Mouse (Mus musculus) heart, adult 9 months (tissue): ENCODE data around the gene Cant1.
A peak's percentile ranks its signal among the peaks of the same experiment; 100 is the strongest.
"Not testable (repeated sequence)": the region's sequence is repeated elsewhere in the genome, so short reads cannot be mapped to it uniquely, and the experiment has no call there.

ENCODE experiments used
- DNase-seq, 2 experiments: peaks; one replicate each; pipeline ENCODE4 v3.0.0; 2022; ENCODE audit warnings: low spot score in 2 of 2

The Cant1 gene

GRCm38 (mm10) chr11:118408051-118408740 lies 10.7 kb downstream of the Cant1 start:
- DNase-seq: no peak

- DNase-seq: no peak
Measured at GRCm38 (mm10) chr11:118407318-118407910, 11.5 kb downstream of the Cant1 start.

DNA sequence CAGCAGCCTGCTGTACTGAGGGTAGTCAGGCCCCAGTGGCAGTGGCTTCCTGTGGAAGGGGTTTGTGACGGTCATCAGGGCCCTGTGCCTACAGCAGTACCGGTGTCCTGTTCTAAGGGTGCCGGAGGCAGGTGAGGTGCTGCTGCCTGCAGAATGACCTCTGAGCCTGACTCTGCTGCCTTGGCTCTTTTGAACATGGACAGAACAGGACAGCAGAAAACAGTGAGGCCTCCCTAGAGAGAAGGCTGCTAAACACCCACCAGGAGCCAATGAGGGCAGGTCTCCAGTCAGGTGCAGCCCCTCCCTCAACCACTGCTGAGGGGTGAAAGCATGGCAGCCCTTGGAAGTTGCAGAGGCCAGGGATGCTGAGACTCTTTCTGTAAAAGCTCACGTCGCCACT lies 12.4 kb downstream of the Cant1 start:
- DNase-seq: no peak

DNA sequence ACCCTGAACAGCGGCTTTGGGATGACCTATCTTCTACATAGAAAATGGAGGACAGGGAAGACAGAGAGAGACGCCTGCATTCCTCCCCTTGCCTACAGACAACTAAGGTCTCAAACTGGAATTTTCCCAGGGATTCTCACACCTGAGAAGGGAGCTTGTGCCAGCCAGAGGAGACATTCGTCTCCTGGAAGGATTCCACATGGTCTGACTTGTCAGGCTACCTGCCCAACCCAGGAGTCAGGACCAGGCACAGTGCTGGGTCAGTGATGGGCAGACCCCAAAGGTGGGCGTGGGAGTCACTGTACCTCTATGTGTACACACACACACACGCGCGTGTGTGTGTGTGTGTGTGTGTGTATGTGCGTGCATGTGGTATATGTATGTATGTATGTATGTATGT lies 13.6 kb downstream of the Cant1 start:
- DNase-seq: no peak

DNA sequence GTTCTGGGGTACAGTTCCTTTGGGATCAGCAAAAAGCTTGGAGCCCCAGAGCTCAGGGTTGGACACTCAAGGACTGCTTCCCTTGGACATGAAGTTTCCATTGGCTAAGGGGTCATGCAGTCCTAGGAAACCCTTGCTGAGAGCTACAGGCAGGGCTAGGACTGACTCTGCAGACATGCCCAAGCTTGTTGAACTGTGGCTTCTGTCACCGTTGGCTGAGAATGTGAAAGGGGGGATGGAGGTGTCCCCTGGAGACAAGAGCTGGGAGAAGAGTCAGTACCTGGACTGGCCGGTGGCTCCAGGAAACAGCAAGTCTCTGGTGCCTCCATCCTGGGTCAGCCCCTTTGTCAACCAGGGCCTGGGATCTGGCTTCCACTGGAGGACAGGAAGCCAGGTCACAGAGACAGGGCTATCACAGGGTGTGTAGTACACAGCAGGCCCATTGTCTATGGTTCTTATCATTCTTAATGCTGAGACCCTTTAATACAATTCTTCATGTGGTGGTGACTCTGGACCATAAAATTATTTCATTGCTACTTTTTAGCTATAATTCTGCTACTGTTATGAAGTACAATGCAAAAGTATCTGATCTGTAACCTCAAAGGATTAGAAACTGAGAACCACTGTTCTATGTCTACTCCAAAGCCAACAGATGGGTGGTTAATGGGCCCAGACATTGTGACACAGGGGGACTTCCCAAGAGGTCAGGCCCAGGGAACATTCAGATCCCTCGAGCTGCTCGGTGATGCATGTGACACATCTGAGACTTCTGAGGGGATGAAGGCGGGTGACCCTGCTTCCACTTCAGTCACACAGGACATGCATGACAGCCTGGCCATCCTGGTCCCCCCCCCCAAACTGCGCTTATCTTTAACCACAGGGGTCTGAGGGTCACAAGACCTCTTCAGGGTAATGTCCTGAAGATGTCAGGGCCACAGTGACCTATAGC lies 14.7 kb downstream of the Cant1 start:
- DNase-seq: no peak

DNA sequence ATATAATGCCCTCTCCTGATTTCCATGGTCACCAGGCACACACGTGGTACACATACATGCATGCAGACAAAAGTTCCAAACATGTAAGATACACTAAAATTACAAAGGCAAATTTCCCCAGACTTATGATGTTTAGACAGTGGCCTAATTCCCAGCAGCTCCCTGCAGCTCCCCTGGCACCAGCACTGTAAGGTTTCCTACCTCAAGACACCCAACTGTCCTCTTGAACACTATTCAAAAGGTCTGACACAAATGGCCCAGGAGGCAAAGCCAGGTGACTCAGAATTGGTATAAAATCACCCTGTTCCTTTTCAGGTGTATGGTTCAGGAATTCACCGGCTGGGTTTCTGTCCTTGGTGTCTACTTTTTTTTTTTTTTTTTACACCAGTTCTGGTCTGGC lies 15.7 kb downstream of the Cant1 start:
- no peak for DNase-seq

DNA sequence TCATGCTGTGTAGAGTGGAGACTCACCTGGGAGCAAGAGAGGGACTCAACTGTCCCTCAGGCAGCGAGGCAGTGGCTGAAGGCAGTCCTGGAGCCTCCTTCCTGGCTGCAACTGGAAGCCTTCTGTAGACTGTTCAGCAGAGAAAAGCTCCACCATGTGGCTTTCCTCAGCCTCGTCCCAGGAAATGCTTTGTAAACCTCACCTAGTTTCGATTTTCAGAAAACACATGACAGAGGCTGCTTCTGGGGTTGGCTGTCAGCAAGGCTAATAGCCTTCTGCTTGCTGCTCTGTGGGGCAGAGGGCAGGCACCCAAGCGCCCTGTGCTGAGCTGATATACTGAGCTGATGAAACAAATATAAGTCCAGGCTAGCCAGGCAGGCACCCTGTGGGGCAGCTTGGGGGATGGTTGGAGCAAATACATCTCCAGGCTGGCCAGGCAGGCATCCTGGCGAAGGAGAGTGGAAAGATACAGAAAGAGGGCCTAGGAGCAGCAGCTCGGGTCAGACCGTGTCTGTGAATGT lies 17.1 kb downstream of the Cant1 start, which contains the start of gene Lgals3bp:
TSS of gene Lgals3bp (minus strand) at position 333 of the 521 bp plus-strand sequence.
- DNase-seq: peak; percentile 81 to 85

DNA sequence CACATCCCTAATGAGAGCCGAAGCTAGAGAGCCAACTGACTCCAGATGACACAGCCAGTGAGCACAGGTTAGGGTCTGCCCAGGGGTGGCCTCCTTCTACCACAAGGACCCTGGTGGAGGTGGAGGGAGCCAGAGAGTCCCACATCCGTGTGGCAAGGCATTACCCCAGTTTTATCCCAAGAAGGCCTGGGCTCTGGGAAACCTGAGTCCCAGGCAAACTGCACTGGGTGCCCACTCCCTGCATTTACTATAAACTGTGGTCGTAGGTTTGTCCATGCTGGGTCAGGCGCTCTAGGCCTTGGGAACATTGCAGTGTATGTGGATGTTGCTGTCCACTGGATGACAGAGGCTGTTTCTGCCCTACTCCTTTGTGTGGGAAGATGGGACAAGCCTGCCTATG lies 17.7 kb downstream of the Cant1 start:
- DNase-seq: no peak

GRCm38 (mm10) chr11:118400566-118400936 lies 18.3 kb downstream of the Cant1 start:
- peak; percentile 50 to 79 for DNase-seq

GRCm38 (mm10) chr11:118399891-118400565 lies 18.9 kb downstream of the Cant1 start:
- DNase-seq: no peak

DNA sequence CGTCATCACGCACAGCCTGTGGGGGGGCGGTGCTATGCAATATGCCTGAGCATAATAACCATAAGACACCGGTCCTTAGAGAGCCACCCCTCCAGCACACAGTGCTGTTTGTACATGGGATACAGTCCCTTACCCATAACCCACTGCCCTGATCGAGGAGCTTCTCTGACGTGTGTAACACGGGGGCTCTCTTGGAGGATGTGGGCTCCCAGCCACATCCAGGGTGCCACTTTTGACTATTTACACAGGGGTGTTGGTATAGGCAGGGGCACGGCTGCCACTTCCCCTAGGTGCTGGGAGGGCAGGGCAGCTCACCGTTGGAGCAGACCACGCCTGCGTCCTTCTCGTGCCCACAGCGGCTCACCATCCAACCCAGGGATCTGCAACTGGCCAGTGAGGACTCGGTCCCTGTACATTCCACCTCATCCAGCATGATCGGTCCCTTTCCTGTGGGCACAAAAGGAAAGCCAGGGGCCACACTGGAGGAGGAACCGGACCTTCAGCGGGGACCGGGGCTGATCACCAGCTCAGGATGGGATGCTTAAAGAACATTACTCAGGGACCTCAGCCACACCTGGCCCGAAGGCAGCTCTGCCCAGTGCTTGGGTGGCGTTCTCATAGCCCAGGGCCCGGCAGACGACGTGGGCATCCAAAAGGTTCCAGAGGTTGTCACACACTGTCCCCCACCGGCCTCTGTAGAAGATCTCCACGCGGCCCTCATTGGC lies 20.9 kb downstream of the Cant1 start:
- DNase-seq: no peak

- DNase-seq: no peak
Measured at GRCm38 (mm10) chr11:118394538-118394937, 24.3 kb downstream of the Cant1 start.

DNA sequence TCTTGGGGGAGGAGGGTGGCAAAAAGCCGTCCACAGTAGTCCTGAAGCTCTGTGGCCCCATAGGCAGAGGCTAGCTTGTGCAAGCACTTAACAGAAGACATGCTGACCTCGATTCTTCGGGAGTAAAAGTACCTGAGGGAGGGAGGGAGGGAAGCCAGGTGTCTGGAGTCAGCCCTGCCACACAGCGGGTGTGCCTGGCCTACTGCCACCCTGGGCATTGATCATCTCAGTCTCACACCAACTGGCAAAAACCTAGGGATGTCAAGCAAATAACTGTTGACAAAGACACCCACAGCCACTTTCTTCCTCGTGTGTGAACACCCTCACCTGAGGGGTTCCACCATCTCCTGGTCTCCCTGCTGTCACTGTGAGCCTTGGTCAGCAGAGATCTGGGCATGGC lies 24.9 kb downstream of the Cant1 start:
- no peak for DNase-seq

GRCm38 (mm10) chr11:118387816-118388215 lies 31.1 kb downstream of the Cant1 start:
- not testable (repeated sequence) for DNase-seq

DNA sequence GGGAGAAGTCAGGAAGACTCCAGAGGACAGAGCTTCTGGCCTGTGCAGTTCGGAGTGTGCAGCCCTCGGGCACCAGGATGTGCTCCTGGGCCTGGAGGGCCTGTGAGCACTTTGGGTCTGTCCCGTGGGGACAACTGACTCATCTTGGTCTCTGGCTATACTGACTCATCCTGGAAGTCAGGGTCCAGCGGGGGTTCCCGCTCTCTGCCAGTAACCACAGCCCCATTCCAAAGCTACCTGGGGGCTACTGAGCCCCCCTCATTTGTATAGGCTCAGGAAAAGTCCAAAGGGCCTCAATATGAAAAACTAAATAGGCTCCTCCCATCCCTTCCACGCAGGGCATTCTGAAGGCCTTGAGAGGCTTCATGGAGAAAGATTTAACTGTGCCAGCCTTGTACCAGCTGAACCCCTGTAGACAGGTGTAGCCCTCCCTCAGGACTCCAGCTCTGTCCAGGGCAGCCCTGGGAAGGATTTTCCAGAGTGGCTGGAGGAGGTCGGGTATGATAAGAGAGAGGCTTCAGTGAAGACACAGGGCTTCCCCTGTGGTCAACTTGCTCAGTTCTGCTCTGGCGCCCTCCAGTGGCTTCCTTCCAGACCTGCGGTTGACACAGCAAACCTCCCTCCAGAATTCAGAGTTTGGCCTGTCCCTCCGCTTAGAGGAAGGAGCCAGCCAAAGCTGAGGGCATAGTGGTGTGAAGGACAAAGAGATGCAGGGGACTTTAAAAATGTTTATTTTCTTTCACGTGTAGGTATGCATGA lies 39.5 kb downstream of the Cant1 start:
- peak; percentile 71 to 86 for DNase-seq

DNA sequence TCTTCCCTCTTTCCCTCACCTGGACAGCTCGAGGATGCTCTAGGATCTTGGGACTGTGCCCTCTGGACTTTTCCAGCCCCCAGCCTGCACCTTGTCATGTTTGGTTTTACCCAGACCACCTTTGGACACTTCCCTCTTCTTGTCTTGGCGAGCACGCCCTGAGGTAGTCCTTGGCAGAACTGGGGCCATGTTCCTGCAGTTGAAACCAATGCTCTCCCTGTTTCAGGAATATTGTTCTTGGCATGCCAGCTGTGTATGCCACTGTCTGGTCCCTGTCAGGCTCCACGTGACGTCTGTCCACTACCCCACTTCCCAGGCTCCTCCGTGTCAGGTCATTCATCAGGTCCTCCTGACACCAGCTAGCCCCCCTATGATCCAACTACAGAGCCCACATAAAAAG lies 40.2 kb downstream of the Cant1 start:
- DNase-seq: no peak

DNA sequence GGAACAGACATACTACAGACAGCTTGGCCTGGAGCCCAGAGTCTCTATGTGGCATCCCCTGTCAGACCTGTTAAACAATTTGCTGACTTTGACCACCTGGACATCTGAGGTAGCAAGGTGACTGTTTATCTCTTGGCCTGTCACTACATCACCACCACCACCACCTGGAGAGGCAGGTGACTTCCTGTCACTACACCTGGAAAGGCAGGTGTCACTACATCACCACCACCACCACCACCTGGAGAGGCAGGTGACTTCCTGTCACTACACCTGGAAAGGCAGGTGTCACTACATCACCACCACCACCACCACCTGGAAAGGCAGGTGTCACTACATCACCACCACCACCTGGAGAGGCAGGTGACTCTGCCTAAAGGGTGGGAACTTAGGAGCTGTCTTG lies 42.6 kb downstream of the Cant1 start:
- DNase-seq: not testable (repeated sequence)

GRCm38 (mm10) chr11:118375881-118376280 lies 43.0 kb downstream of the Cant1 start:
- DNase-seq: no peak

DNA sequence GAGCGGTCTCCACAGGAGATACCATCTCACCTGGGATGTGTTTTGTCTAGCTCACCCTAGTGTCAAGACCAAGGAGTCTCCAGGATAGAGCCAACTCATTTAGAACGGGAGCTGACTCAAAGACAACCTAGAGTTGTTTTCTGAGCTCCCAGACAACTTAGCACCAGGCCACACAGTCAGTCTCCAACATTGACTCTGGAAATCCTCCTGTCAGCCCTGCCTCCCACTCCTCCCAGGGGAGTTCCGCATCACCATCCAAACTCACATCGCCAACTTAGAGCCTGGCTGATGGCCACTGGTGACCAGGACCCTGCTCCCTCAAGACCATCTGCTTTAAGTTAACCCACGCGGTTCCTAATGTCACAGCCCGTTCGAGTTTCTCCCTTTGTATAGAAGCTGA lies 43.4 kb downstream of the Cant1 start:
- no peak for DNase-seq

GRCm38 (mm10) chr11:118375006-118375405 lies 43.9 kb downstream of the Cant1 start:
- DNase-seq: no peak
